Mouse (Mus musculus) cortical plate, adult 2 months (tissue): Measurements from ENCODE around the gene Art4.

ENCODE experiments used
- CTCF ChIP-seq: fragments of 200-500 bp; IDR thresholded peaks from 2 replicates; pipeline ENCODE4 v1.5.1; 2011; ENCODE audit warnings: mild to moderate bottlenecking, control low read depth, low read length; ENCODE audit not compliant: insufficient read depth; ENCODE audit errors: extremely low read depth
- POLR2A ChIP-seq: fragments of 200-500 bp; IDR thresholded peaks from 2 replicates; pipeline ENCODE4 v1.6.1; 2011; ENCODE audit warnings: mild to moderate bottlenecking, low read length, control low read depth; ENCODE audit not compliant: insufficient read depth; ENCODE audit errors: extremely low read depth

- TF ChIP-seq POLR2A (no peak), CTCF (no peak)
Observed at GRCm38 (mm10) chr6:136874599-136874998, 17.1 kb upstream of the Art4 start.
